Mouse (Mus musculus) myocyte (in vitro differentiated cells): Measurements from ENCODE around the gene Dhx37. TPM values are rescaled to one million over a fixed set of nuclear protein-coding genes. Genes with fewer than 3 reads are reported as not detected.

Experiments
- H3K27me3 ChIP-seq: one replicate; pipeline ENCODE4 v1.6.1; 2011; ENCODE audit not compliant: control insufficient read depth, insufficient read depth, insufficient read length
- H3K36me3 ChIP-seq: one replicate; pipeline ENCODE4 v1.6.1; 2011; ENCODE audit not compliant: control insufficient read depth, insufficient read depth
- H3K4me2 ChIP-seq: one replicate; pipeline ENCODE4 v1.6.1; 2011; ENCODE audit warnings: low read depth, control low read depth
- H3K4me3 ChIP-seq: one replicate; pipeline ENCODE4 v1.5.1; 2011; ENCODE audit warnings: mild to moderate bottlenecking, control low read depth, moderate library complexity
- H3K79me2 ChIP-seq: one replicate; pipeline ENCODE4 v1.6.1; 2011; ENCODE audit not compliant: control insufficient read depth, insufficient read depth
- H3ac ChIP-seq: one replicate; pipeline ENCODE4 v1.6.1; 2011; ENCODE audit not compliant: control insufficient read depth, insufficient read length
- CEBPB ChIP-seq: IDR thresholded peaks from 2 replicates; pipeline ENCODE4 v1.6.1; 2011; ENCODE audit warnings: mild to moderate bottlenecking, moderate library complexity; ENCODE audit not compliant: poor library complexity, insufficient read depth, severe bottlenecking
- E2F4 ChIP-seq: IDR thresholded peaks from one replicate; pipeline ENCODE4 v1.6.1; 2011; ENCODE audit warnings: mild to moderate bottlenecking, control low read depth, moderate library complexity; ENCODE audit not compliant: insufficient read depth
- MAX ChIP-seq: IDR thresholded peaks from one replicate; pipeline ENCODE4 v1.6.1; 2011; ENCODE audit warnings: low read depth, mild to moderate bottlenecking, control low read depth
- MYOD1 ChIP-seq, 3 experiments: IDR thresholded peaks; one replicate each; pipeline ENCODE4 v1.6.1; 2011; ENCODE audit warnings: control low read depth in 2 of 3, low read depth in 2 of 3, mild to moderate bottlenecking in 2 of 3, moderate library complexity in 1 of 3; ENCODE audit not compliant: insufficient read length in 2 of 3, control insufficient read depth in 1 of 3
- MYOG ChIP-seq, 3 experiments: IDR thresholded peaks; one replicate each; pipeline ENCODE4 v1.6.1; 2011; ENCODE audit warnings: control low read depth in 2 of 3, low read depth in 2 of 3, mild to moderate bottlenecking in 2 of 3; ENCODE audit not compliant: insufficient read length in 2 of 3, control insufficient read depth in 1 of 3, insufficient read depth in 1 of 3
- POLR2A ChIP-seq: IDR thresholded peaks from one replicate; pipeline ENCODE4 v1.6.1; 2011; ENCODE audit warnings: low read depth, mild to moderate bottlenecking, control low read depth, moderate library complexity; ENCODE audit not compliant: insufficient read length
- POLR2AphosphoS2 ChIP-seq: IDR thresholded peaks from one replicate; pipeline ENCODE4 v1.6.1; 2011; ENCODE audit warnings: low read depth, control low read depth; ENCODE audit not compliant: insufficient read length
- REST ChIP-seq: IDR thresholded peaks from one replicate; pipeline ENCODE4 v1.6.1; 2011; ENCODE audit warnings: mild to moderate bottlenecking, control low read depth, moderate library complexity; ENCODE audit not compliant: insufficient read depth, insufficient read length
- SRF ChIP-seq: IDR thresholded peaks from one replicate; pipeline ENCODE4 v1.6.1; 2011; ENCODE audit warnings: low read depth; ENCODE audit not compliant: control insufficient read depth, insufficient read length
- TCF12 ChIP-seq: IDR thresholded peaks from one replicate; pipeline ENCODE4 v1.6.1; 2011; ENCODE audit warnings: mild to moderate bottlenecking, control low read depth; ENCODE audit not compliant: poor library complexity, insufficient read depth, severe bottlenecking
- TCF3 ChIP-seq: IDR thresholded peaks from one replicate; pipeline ENCODE4 v1.6.1; 2011; ENCODE audit warnings: low read depth, control low read depth; ENCODE audit not compliant: insufficient read length
- USF1 ChIP-seq: IDR thresholded peaks from one replicate; pipeline ENCODE4 v1.6.1; 2011; ENCODE audit warnings: low read depth, mild to moderate bottlenecking, control low read depth, moderate library complexity
- polyA plus RNA-seq: library from polyadenylated mRNA; unstranded; fragments of >200 nt; fragmentation: generic; extraction: Trizol; gene quantifications from one replicate; pipeline ENCODE4 v1.2.1, GENCODE M21; 2012; ENCODE audit warnings: missing spikeins

Dhx37 gene
- polyA plus RNA-seq, 1 experiment = 17.2 TPM

GRCm38 (mm10) chr5:125449306-125449705 lies 15.4 kb upstream of the Dhx37 start:
- peak overlapping the region; percentile 19 for H3K4me2 ChIP-seq
- H3K79me2 ChIP-seq = peaks cover 26% of the 10 kb centered on the region
- H3K27me3 ChIP-seq = no peaks in the 10 kb centered on the region
- H3K4me3 ChIP-seq = no peak overlapping the region
- no peaks in the 10 kb centered on the region for H3K36me3 ChIP-seq
- H3ac ChIP-seq = no peak overlapping the region
- TF ChIP-seq CEBPB = no peak
- TF ChIP-seq POLR2A = no peak
- no peak for TF ChIP-seq MAX
- no peak for TF ChIP-seq MYOD1 (IDR thresholded peaks at IDR 0.05; ENCODE audit: control insufficient read depth in 1 of 3, insufficient read length in 2 of 3, low read depth in 2 of 3)
- no peak for TF ChIP-seq SRF
- no peak for TF ChIP-seq REST
- TF ChIP-seq TCF3 = no peak
- TF ChIP-seq E2F4 = no peak
- no peak for TF ChIP-seq MYOG (IDR thresholded peaks at IDR 0.05; ENCODE audit: control insufficient read depth in 1 of 3, insufficient read depth in 1 of 3, insufficient read length in 2 of 3, low read depth in 2 of 3)
- no peak for TF ChIP-seq POLR2AphosphoS2

GRCm38 (mm10) chr5:125448631-125449030 lies 14.7 kb upstream of the Dhx37 start:
- no peaks in the 10 kb centered on the region for H3K36me3 ChIP-seq
- H3K79me2 ChIP-seq = peaks cover 33% of the 10 kb centered on the region
- TF ChIP-seq CEBPB = no peak
- no peak for TF ChIP-seq MYOD1 (IDR thresholded peaks at IDR 0.05; ENCODE audit: control insufficient read depth in 1 of 3, insufficient read length in 2 of 3, low read depth in 2 of 3)
- TF ChIP-seq REST = no peak
- TF ChIP-seq MYOG (IDR thresholded peaks at IDR 0.05; ENCODE audit: control insufficient read depth in 1 of 3, insufficient read depth in 1 of 3, insufficient read length in 2 of 3, low read depth in 2 of 3) = no peak
- no peak for TF ChIP-seq E2F4
- no peak for TF ChIP-seq POLR2AphosphoS2
- no peak overlapping the region for H3K4me3 ChIP-seq
- H3K4me2 ChIP-seq = no peak overlapping the region
- H3K27me3 ChIP-seq = no peaks in the 10 kb centered on the region
- H3ac ChIP-seq = no peak overlapping the region

- H3K27me3 ChIP-seq = no peaks in the 10 kb centered on the region
- TF ChIP-seq POLR2A = no peak
- no peak for TF ChIP-seq MYOG (IDR thresholded peaks at IDR 0.05; ENCODE audit: control insufficient read depth in 1 of 3, insufficient read depth in 1 of 3, insufficient read length in 2 of 3, low read depth in 2 of 3)
- TF ChIP-seq TCF3 = no peak
- TF ChIP-seq REST = no peak
- TF ChIP-seq SRF = no peak
- no peak for TF ChIP-seq MYOD1 (IDR thresholded peaks at IDR 0.05; ENCODE audit: control insufficient read depth in 1 of 3, insufficient read length in 2 of 3, low read depth in 2 of 3)
- TF ChIP-seq MAX = no peak
- TF ChIP-seq TCF12 = no peak
- no peak for TF ChIP-seq CEBPB
- TF ChIP-seq E2F4 = no peak
- TF ChIP-seq POLR2AphosphoS2 = no peak
- TF ChIP-seq USF1 = no peak
- no peak overlapping the region for H3K4me2 ChIP-seq
- H3K36me3 ChIP-seq = no peaks in the 10 kb centered on the region
- H3K79me2 ChIP-seq = peaks cover 37% of the 10 kb centered on the region
- no peak overlapping the region for H3K4me3 ChIP-seq
- H3ac ChIP-seq = no peak overlapping the region
Measured at GRCm38 (mm10) chr5:125448026-125448425, 14.1 kb upstream of the Dhx37 start.

- H3K36me3 ChIP-seq = no peaks in the 10 kb centered on the region
- H3K27me3 ChIP-seq = no peaks in the 10 kb centered on the region
- no peak overlapping the region for H3ac ChIP-seq
- H3K4me2 ChIP-seq = no peak overlapping the region
- H3K4me3 ChIP-seq = no peak overlapping the region
- H3K79me2 ChIP-seq = peaks cover 48% of the 10 kb centered on the region
- TF ChIP-seq USF1 (no peak), POLR2AphosphoS2 (no peak), SRF (no peak), E2F4 (no peak), REST (no peak), MAX (no peak), MYOD1 (IDR thresholded peaks at IDR 0.05; ENCODE audit: control insufficient read depth in 1 of 3, insufficient read length in 2 of 3, low read depth in 2 of 3) (no peak), TCF12 (no peak), POLR2A (no peak), MYOG (IDR thresholded peaks at IDR 0.05; ENCODE audit: control insufficient read depth in 1 of 3, insufficient read depth in 1 of 3, insufficient read length in 2 of 3, low read depth in 2 of 3) (no peak), TCF3 (no peak), CEBPB (no peak)
Measured at GRCm38 (mm10) chr5:125446344-125446743, 12.4 kb upstream of the Dhx37 start.

GRCm38 (mm10) chr5:125444554-125444953 lies 10.6 kb upstream of the Dhx37 start:
- H3K4me3 ChIP-seq = no peak overlapping the region
- H3K79me2 ChIP-seq = peaks cover 34% of the 10 kb centered on the region
- H3K36me3 ChIP-seq = no peaks in the 10 kb centered on the region
- H3K27me3 ChIP-seq = no peaks in the 10 kb centered on the region
- no peak overlapping the region for H3ac ChIP-seq
- H3K4me2 ChIP-seq = no peak overlapping the region
- no peak for TF ChIP-seq TCF3
- no peak for TF ChIP-seq E2F4
- TF ChIP-seq MYOG (IDR thresholded peaks at IDR 0.05; ENCODE audit: control insufficient read depth in 1 of 3, insufficient read depth in 1 of 3, insufficient read length in 2 of 3, low read depth in 2 of 3) = no peak
- no peak for TF ChIP-seq POLR2AphosphoS2
- no peak for TF ChIP-seq USF1
